Mouse (Mus musculus) adrenal gland, adult 2 months (tissue): ENCODE measurements around the gene Clmp. TPM values are rescaled to one million over a fixed set of nuclear protein-coding genes. Genes with fewer than 3 reads are reported as not detected.

Source experiments
- DNase-seq: peaks from one replicate; pipeline ENCODE4 v3.0.0; 2021
- long read RNA-seq: library from polyadenylated mRNA; stranded (forward); transcript quantifications from one replicate; pipeline ENCODE4 v2.0.0, GENCODE M21; 2021
- polyA plus RNA-seq: library from polyadenylated mRNA; depleted of rRNA; stranded (reverse); fragments of >200 nt; gene quantifications from 2 replicates; pipeline ENCODE4 v1.2.3, GENCODE M21; 2012; rRNA removed
- total RNA-seq, 2 experiments: library from RNA; stranded (reverse); gene quantifications; 2 replicates each; pipeline ENCODE4 v1.2.3; 2021

The Clmp gene
- total RNA-seq (1 to 10 TPM; 6.3 TPM), polyA plus RNA-seq (25.4 and 29.5 TPM in 2 replicates)
- long read RNA-seq, full-length matches to known transcripts = 3 of 4 reads
- long read RNA-seq, partial matches to known transcripts = 1 of 4 reads
- long read RNA-seq, other reads (novel, unspliced or antisense) = 0 of 4 reads

GRCm38 (mm10) chr9:40685801-40686420 lies at the start of gene Clmp:
Gene Clmp, plus strand, starts transcription at chr9:40685962.
- DNase-seq = peak; percentile 28

DNA sequence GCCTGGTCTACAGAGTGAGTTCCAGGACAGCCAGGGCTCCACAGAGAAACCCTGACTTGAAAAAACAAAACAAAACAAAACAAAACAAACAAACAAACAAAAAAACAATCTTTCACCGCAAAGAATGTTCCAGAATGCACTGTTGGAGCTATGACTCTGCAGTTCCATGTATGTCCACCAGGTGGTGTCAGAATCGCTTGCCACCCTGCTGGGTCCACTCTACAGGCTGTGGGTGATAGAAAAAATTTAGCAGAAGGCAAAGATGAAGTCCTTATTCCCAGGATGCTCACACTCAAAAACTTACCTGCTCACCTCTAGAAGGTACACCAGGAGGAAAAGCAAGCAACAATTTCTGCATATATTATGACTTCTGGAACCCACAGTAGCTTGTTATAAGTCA lies 49.7 kb upstream of the Clmp start:
- peak; percentile 54 for DNase-seq

- DNase-seq = no peak
Measured at GRCm38 (mm10) chr9:40637705-40638393, 47.9 kb upstream of the Clmp start.

GRCm38 (mm10) chr9:40638394-40639049 lies 47.2 kb upstream of the Clmp start:
- peak; percentile 53 for DNase-seq

- no peak for DNase-seq
Measured at GRCm38 (mm10) chr9:40639536-40640187, 46.1 kb upstream of the Clmp start.

DNA sequence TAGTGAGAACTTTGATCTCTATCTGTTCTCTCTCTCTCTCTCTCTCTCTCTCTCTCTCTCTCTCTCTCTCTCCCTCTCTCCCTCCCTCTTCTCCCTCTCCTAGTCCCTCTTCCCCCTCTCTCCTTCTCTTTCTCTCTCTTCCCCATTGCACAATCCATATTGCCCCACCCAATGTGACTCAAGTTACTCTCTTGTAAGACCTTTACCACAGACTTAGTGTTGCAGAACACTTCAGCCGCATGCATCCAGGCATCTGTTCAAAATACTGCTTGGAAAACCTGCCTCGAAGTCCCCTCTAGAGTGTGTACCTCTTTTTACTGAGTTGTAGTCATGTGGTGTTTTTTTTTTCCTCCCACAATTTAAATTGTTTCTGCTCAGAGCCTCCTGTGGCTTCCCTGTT lies 44.4 kb upstream of the Clmp start:
- DNase-seq = no peak

DNA sequence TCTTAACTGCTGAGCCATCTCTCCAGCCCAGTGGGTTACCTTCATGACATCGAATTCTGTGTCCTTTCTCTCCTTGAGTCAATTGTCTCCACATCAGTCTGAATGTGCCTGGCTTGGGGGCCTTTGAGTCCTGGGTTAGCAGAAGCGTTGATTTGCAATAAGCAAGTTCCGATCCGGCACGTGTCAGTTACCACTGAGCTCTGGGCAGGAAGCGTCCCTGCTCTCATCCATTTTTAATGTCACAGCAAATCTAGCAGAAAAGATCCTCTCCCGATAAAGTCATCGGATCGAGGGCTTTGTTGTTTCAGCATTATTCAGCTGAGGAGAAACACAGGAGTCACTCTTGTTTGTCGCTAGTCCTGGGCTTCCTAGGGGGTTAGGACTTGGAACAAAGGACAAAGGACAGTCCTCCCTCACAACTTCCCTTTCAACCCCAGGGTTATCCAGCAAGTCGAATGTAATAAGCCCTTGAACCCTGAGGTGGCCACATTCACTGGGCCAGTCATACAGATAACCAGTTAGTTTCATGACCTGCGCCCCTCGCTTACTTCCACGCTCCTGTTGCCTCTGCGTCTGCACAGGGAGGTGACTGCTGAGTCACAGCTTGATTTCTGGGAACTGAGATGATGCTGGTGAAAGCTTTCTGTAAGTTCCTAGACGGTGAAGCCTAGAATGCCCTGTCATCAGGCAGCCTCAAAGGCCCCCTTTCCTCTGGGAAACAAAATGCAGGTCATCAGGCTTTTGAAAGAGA lies 43.1 kb upstream of the Clmp start:
- peak; percentile 27 for DNase-seq

GRCm38 (mm10) chr9:40649444-40649843 lies 36.3 kb upstream of the Clmp start:
- DNase-seq = peak; percentile 14

- no peak for DNase-seq
Measured at GRCm38 (mm10) chr9:40649983-40650382, 35.8 kb upstream of the Clmp start.

DNA sequence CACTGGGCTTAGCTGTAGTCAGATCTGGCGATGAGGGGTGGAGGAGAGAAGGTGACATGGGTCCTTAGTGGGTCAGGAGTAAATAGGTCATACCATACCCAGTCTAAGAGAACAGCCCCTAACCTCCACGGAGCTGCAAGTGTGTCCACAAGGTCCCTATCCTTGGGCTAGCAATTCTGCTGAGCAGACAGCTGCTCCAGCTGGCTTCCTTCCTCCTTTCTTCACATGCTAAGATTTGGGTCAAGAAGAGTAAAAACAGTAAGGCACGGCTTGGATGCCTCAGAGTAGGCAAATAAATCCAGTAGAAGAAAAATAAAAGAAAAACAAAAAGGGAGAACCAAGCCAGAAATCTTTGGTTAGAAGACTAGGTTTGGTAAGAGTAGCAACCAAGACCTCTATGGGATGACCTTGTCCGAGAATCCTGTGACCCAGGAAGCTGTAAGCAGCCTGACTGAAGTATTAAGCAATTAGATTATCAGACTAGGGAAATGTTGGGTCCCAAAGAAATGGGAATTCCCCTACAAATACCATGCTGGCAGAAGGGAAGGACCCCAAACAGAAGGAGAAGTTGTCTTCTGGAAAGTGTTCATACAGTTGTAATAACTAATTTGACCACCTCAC lies 34.4 kb upstream of the Clmp start:
- DNase-seq = no peak

DNA sequence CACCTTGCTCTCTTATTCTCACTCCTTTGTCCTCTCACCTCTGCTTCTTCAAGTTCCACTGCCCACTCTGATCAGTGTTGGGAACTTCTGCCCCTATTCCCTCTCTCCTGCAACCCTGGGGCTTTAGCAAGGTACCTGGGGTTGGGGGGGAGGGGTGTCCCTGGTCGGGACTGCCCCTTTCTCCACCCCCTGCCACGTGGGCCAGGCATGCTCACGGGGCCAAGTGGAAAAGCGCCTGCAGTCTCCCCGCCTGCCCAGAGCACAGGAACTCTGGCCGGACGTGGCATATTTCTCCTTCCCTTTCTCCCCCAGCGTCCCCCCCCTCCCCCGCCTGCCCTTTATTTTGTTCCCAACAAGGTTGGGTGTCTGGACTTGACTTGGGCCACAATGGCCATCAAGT lies 33.0 kb upstream of the Clmp start:
- no peak for DNase-seq

DNA sequence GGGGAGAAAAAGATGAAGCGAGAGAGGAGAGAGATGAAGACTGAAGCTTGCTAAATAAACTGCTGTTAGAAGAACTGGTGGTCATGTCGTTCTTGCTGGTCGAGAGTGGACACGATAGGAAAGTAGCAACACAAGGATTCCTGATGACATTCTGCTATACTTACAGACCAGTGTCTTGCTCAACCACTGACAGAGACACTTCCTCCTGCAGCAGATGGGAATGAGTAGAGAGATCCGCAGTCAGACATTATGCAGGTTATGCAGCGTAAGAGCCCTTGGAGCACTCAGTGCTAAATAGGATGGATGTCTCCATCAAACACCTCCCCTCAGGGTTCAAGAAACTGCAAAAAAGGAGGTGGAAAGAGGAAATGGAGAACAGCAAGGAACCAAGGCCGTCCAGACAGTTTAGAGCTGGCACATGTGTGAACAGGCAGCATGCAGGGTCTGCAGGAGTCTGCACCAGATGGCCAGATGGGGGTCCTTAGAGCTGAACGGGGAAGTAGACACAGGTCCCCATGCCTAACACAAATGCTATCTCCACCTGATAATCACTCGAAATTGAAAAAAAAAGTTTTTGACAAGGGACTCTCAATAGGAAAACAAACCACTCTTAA lies 19.5 kb upstream of the Clmp start:
- no peak for DNase-seq

DNA sequence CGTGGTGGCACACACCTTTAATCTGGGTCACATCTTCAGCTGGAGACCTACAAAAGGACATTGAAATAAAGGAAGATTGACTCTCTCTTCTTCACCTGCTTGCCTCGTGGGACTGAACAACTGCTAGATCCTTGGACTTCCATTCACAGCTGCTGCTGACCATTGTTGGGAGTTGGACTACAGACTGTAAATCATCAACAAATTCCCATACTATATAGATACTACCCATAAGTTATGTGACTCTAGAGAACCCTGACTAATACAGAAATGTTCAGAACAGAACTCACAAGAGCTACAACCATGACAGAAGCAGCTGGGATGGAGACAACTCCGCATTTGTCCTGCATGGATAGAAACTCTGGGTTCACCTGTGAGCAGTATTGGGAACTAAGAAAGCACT lies 15.4 kb upstream of the Clmp start, which contains the start of gene Gm21915:
Gene Gm21915 (plus strand): TSS at position 301 of the 400 bp plus-strand sequence.
- DNase-seq = no peak

- peak; percentile 24 for DNase-seq
Measured at GRCm38 (mm10) chr9:40671323-40671930, 14.3 kb upstream of the Clmp start.

DNA sequence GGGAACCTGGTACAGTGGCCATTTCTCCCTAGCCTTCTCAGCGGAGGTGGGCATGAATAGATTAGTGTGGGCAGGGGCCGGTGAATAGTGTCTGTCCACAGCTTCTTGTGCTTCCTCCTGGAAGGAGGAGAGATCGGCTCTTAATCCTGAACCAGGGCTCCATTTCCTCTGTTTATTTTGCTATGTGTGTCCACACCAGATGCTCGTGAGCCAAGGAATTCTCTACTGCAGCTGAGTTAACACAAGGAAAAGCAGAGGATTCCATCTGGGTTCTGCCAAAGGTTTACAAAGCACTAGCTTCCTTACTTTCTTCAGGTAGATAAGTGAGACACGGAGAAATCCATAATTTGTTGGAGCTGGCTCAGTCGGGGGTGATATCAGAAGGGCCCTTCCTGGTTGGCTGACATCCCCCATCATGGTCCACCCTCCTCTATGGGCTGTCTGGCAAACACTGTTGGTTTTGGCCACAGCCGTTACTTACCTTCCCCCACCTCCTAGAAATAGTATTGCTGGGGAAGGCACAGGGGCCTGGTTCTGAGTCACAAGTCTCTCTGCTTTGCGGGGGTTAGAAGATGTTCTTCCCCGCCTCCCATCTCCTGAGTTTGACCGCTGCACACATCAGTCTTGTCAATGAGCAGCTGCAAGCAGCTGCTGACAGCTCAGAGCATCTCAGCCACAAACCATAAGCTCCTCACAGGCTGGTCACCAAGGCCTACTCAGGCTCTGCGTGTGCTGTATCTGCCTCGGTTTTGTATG lies 10.4 kb upstream of the Clmp start:
- no peak for DNase-seq

DNA sequence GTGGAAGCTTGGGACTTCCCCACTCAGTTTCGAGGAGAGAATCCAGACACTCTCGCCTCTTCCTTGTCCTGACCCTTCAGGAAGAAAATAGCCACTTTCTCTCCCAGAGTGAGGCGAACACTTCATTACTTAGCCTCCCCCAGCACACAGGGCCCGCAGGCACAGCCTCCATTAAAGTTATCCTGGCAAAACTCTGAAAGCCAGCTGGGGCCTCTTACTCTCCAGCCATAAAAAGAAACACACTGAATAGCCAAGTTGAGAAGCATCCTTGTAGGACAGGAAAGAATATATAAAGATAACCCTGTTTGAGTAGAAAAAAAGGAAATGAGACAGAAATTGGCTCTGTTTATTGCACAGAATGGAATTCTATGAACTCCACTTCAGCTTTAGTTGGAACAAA lies 7.1 kb upstream of the Clmp start:
- DNase-seq = no peak

DNA sequence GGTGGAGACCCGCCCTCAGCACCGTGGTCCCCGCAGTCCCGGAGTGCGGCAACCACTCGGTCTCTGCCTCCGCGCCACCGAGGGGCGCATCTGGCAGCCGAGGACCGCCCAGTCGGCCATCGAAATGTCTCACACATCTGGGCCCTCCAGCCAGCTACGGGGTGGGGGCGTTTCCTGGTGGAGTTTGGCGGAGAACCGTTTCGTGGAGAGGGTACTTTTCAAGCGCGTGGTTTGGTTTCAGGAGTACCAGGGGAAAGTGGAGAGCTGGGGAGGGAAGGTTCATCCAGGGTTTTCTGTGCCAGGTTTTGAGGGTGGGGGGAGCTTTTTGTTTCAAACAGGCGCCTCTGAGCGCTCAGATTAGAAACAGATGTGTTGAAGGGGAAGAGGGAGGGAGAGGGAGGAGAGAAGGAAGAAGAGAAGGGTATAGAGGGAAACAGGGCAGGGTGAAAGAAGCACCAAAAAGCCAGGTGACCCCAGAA lies 698 bp downstream of the Clmp start:
- DNase-seq = no peak

DNA sequence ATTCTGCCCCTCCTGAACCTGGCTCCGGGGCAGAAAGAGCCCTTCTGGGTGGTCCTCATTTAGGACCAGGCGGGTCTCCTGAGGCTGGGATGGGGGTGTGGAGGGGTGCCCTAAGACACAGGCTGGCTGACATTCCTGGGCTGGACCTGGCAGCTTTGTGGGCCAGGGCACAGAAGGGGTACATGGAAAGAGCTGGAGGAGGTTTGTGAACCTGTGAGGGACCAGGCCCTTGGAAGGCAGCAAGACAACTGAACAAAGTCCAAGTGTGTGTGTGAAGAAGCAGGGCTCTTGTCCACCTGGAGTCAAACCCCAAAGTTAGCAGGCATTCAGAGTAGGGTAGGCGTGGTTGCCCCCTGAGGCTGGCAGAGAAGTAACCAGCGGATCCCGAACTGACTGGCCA lies 1.3 kb downstream of the Clmp start:
- no peak for DNase-seq

- DNase-seq = no peak
Measured at GRCm38 (mm10) chr9:40687553-40687952, 1.8 kb downstream of the Clmp start.
